Mouse (Mus musculus) adipocyte (in vitro differentiated cells): ENCODE results near the gene Thnsl2.

Source experiments
- DNase-seq: peaks from one replicate; pipeline ENCODE4 v3.0.0-alpha.2; 2016; ENCODE audit warnings: low spot score

Thnsl2 gene

DNA sequence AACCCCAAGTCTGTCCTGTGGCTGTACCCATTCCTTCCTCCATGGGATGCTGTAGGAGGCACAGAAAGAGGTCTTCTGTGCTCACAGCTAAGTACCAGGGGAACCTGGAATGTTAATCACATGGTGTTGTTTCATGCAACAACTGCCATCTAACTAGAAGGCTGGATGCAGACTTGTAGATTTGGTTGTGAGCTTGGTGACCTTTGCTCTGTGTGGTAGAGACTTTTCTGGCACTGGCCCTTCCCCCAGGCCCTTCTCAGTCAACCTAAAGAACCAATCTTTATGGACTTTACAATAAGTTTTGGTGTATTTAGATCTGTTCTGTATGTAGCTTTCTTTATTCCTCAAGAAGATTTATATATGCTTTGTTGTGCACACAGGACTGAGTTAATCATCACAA is 13.2 kb downstream of the Thnsl2 start:
- DNase-seq = no peak

DNA sequence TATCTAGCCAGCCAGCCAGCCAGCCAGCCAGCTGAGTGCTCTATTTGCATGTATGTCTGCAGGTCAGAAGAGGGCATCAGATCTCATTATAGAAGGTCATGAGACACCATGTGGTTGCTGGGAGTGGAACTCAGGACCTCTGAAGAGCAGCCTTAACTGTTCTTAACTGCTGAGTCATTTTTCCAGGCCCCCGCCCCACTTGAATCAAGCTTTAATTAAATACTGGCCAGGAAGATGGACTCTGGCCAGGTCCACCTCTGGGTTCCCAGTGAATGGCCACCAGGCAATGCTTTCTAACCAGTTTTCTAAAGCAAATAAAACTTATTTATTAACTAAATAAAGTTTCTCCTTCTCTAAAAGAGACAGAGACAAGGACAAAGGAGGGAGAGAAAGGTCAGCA is 14.0 kb downstream of the Thnsl2 start:
- DNase-seq = no peak

- no peak for DNase-seq
Observed at GRCm38 (mm10) chr6:71129071-71129470, 15.2 kb downstream of the Thnsl2 start.

DNA sequence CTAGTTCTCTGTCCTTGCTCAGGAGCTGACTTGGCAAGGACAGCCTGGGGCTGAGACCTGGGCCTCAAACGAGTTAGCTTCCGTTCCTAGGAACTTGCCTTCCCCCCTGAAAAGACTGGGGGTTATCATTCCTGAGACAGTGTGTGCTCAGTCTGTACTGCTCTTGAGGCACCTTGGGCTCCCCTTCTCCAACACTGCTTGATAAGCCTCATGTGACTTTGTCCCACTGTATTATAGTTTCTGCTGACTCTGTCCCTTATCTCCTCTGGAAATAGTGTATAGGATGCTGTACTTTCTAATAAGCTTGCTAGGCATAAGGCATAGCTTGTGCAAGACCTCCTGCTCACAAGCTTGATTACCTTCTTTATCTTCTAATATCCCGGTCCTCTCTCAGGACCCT is 17.9 kb downstream of the Thnsl2 start:
- DNase-seq = no peak

DNA sequence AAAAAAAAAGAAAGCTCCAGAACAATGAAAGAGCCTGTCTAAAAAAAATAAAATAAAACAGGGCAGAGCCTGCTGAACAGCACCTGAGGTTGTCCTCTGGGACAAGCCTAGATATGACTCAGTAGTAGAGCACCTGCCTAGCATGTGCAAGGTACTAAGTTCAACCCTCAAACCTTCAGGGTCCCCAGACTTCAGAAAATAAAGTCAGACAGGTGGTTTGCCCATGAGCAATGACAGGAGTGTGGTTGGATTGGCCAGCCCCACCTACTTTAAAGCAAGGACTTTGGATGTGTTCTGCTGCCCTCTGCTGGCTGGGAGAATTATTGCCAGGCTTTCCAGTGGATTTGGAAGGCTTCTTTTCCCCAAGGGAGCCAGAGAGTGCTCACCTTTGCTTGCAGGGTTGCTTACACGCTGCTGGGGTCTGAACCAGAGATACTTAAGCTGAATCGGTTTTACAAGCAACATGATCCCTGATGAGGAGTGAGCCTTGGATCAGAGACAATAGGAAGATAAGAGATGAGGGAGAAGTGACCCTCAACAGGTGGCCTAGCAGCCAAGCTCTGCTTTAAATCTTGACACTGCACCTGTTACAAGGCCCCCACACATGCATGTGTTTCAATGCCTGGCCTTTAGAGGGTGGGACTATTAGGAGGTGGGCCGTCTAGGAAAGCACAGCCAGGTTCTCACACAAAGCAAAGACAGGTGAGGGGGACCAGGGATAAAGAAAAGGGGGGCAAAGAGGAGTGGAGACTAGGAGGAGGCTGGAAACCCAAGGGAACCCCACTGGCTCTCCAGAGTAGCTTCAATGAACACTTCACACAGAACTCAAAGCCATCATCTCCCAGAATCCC is 19.0 kb downstream of the Thnsl2 start:
- DNase-seq = peak; percentile 85

DNA sequence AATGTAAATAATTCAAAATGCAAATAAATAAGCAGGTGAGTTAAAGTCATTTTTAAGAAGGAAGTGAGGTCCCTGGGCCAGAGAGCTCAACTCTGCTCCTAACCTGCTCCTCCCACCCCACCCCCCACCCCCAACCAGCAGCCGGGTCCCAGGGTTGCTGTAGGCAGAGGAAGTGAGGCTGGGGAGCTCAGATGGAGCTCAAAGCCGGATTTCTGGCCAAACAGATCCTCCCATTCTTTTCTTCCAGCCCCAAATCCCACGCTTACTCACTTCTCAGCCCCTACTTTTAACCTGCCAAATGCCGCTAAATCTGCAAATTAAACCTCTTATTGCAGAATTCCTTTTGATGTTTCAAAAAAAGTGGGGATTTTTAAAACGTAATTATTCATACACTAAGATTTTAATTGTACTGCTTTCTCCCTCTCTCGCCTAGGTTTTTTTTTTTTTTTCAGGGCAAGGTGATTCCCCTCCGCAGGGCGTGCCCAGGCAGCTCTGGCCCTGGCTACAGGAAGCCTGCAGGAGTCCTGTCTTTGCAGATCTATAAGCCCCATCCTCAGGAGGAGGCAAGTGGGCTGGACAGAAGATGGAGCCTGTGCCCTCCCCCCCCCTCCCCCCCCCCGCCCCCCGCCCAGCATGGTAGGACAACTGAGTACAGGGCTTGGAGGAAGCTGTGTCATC is 24.5 kb downstream of the Thnsl2 start:
- DNase-seq = no peak

DNA sequence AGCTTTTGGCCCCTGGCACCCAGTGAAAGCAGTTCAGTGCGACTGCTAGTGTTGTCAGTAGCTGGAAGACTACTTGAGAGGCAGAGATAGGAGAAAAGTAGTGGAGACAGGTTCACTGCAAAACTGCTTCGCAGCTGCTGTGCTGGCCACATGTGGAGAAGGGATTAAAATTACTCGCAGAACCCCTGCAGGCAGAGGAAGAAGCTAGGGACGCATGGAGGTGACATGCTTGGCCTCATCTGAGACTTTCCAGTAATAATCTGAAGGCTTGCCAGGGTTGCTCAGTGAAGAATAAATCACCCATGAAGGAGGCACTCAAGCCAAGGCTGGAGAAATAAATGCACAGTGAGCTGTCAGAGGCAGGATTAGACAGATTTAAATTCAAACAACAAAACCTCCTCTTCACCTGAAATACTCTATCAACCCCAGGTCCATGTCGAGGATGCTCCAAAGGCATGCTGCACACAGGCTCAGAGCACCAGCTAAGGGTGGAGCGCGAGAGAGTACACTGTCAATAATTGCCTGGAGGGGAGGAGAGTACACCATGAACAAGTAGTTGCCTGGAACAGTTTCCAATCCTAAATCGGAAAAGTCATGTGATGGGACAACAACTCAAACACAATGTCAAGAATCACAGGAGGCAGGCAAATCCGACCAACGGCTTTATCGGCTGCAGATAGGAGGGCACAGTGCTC is 32.7 kb downstream of the Thnsl2 start:
- DNase-seq = no peak

GRCm38 (mm10) chr6:71106170-71106945 is 37.9 kb downstream of the Thnsl2 start:
- no peak for DNase-seq

- DNase-seq = no peak
Observed at GRCm38 (mm10) chr6:71096126-71096525, 48.1 kb downstream of the Thnsl2 start.

DNA sequence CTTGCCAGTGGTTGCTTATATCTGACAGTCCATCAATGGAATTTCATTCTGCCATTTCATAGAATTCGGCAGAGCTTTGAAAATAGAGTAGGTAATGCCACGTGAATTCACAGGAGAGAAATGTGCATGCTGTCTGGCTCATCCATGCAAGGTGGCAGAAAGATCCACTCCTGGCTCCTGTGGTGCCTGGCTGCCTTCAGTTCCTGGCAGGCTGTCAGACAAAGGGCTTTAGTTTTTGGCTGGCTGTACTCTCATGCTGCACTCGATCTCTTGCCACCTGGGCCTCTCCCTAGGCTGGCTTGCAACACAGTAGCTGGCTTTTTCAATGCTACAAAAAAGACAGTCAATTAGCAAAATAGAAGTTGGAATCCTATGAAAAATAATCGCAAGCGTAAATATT is 49.5 kb downstream of the Thnsl2 start:
- no peak for DNase-seq

GRCm38 (mm10) chr6:71093686-71094085 is 50.6 kb downstream of the Thnsl2 start:
- DNase-seq = no peak

GRCm38 (mm10) chr6:71090475-71090874 is 53.8 kb downstream of the Thnsl2 start:
- no peak for DNase-seq

GRCm38 (mm10) chr6:71089735-71090134 is 54.5 kb downstream of the Thnsl2 start:
- DNase-seq = no peak

- no peak for DNase-seq
Observed at GRCm38 (mm10) chr6:71088992-71089391, 55.2 kb downstream of the Thnsl2 start.

DNA sequence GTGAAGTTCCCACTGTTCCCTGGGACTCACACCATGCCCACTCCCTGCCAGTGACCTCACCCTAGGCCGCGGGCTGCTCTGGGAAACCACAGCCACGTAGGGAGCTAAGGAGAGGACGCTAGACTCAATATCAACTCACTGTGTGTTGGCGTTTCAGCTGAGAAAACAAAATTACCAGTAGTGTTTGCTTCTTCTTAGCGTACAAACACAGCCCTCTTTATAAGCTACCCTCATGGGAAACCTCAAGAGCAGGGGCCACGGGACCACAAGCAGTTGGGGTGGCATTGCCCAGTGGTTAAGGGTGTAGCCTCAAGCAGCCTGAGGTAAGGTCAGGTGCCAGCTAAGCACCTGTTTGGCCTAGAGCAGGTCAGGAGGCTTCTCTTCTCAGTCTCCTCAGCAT is 60.8 kb downstream of the Thnsl2 start:
- no peak for DNase-seq

DNA sequence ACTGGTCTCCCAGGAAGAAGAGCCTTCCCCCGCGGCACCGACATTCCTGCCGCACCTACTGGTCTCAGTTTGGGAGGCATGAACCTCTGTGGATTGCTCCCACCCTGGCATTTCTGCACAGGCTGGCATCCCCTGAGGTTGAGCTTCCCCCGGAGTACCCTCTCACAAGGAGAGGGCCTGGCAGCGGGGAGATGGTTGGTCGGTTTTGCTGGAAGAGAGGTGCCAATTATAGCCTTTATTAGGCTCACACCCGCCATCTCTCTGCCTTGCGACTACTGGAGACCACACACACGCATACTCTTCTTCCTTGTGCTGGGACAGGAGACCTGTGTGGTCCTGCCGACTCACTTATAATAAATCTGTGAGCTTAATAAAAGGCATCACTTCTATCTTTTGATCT is 62.2 kb downstream of the Thnsl2 start:
- no peak for DNase-seq

GRCm38 (mm10) chr6:71081230-71081629 is 63.0 kb downstream of the Thnsl2 start:
- DNase-seq = no peak
